Mouse (Mus musculus) kidney, embryonic 14.5 days (tissue): ENCODE data around the gene Wdr26. TPM values are rescaled to one million over a fixed set of nuclear protein-coding genes. Genes with fewer than 3 reads are reported as not detected.

ENCODE experiments used
- polyA plus RNA-seq: library from polyadenylated mRNA; unstranded; fragments of >200 nt; fragmentation: Nextera tagmentation; extraction: Ambion mirVana; gene quantifications from 2 replicates; pipeline ENCODE4 v1.2.1, GENCODE M21; 2014

The Wdr26 gene
- polyA plus RNA-seq, 1 experiment from 2014 or later: 55.9 TPM

Other genes with a start within 250 kb of the Wdr26 start
- gene Ephx1, start 191.1 kb downstream of the Wdr26 start, polyA plus RNA-seq: 2.8 and 3.8 TPM in 2 replicates
- not detected in 2 replicates for gene 9130409I23Rik, start 160.8 kb downstream of the Wdr26 start, polyA plus RNA-seq
- gene Nvl, start 67.8 kb downstream of the Wdr26 start, polyA plus RNA-seq: 37.7 and 41.1 TPM in 2 replicates
- gene Cnih4, start 67.3 kb downstream of the Wdr26 start, polyA plus RNA-seq: 127 and 163 TPM in 2 replicates
- 0.13 TPM in 1 of 2 replicates, not detected in the other for gene Cnih3, start 140.6 kb upstream of the Wdr26 start, polyA plus RNA-seq